Mouse (Mus musculus): ENCODE measurements around the gene Mical1.

DNA sequence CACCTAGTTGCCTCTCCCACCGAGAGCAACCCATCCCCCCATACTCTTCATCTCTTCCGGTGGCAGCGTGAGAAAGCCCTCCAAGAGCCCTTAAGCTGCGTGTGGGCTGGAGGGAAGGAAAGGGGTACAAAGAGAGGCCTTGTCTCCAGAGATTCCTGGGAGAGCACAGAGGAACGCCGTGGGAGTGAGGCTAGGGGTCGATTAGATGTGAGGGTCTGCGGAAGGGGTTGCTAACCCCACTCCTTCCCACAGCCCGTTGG lies 834 bp downstream of the Mical1 start:
- TF ChIP-seq CTCF (IDR thresholded peaks at IDR 0.05; ENCODE audit: low read depth) = no peak
- TF ChIP-seq EP300 (IDR thresholded peaks at IDR 0.05; ENCODE audit: low read depth) = no peak

All from heart, postnatal 0 days (tissue).